Mouse (Mus musculus): ENCODE measurements around the gene Tyro3.

Gene Tyro3

DNA sequence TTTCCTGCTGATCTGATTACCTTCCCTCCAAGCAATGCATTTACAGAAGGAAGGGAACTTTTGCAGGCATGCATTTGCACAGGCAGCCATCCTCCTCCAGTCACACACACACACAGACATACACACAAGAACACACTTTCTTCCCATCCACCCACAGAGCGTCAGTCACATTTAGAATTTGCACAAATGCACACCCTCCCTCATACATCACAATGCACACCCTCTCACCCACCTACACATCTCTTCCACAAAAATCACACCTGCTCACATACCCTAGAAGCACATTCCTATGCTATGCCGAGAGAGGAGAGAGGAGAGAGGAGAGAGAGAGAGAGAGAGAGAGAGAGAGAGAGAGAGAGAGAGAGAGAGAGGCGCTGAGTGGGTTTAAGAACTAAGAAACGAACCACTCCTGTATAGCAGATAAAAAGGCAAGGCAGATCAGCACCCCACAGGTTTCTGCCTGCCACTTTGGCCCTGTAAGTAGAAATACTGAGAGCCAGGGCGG is at the start of gene Tyro3:
Gene Tyro3, plus strand, starts transcription at position 455 of the 505 bp plus-strand sequence.
- in situ Hi-C loops (cut with MboI; ENCODE audit: unreplicated experiment in 2 of 2): loop anchor here (5.0 to 10.0 kb wide), 2 partner anchors 147 to 215 kb away; no protein-coding TSS in a partner anchor

- in situ Hi-C loops (cut with MboI; ENCODE audit: unreplicated experiment in 2 of 2): no loop called here
These were observed 48.3 kb upstream of the Tyro3 start for GRCm38 (mm10) chr2:119749260-119749659.

- in situ Hi-C loops (cut with MboI; ENCODE audit: unreplicated experiment in 2 of 2): no loop called here
These were observed 39.9 kb upstream of the Tyro3 start for GRCm38 (mm10) chr2:119757601-119758100.

DNA sequence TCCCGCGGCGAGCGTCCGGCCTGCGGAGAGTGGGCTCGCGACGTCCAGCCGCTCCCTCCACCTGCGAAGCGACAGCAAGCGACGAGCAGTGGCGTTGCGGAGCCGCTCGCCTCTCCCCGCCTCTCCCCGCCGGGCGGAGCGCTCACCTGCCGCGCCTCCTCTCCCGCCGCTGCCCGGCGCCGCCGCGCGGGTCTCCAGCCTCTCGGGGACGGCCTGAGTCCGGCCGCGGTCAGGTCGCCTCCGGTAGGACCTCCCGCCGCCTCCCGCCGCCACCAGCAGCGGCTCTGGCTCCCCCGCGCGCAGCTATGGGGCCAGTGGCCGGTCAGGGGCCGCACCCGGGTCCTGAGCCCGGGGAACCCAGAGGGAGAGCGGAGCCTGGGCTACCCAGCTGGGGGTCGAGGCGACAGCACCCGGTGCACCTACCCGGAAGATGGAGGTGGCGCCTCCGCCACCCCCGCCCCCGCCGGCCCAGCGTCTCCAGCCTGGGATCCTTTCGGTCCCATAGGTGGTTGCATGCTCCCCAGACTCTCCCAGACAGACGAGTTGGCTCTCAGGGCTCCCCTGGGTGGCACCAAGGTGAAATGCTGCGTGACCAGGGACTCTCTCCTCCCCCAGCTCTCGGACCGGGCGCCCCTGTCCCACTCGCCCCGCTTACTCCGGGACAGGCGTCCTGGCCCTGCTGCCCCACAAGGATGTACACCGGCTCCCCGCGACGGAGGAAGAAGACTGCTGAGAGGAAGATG is 39.3 kb upstream of the Tyro3 start:
- in situ Hi-C loops (cut with MboI; ENCODE audit: unreplicated experiment in 2 of 2): no loop called here

DNA sequence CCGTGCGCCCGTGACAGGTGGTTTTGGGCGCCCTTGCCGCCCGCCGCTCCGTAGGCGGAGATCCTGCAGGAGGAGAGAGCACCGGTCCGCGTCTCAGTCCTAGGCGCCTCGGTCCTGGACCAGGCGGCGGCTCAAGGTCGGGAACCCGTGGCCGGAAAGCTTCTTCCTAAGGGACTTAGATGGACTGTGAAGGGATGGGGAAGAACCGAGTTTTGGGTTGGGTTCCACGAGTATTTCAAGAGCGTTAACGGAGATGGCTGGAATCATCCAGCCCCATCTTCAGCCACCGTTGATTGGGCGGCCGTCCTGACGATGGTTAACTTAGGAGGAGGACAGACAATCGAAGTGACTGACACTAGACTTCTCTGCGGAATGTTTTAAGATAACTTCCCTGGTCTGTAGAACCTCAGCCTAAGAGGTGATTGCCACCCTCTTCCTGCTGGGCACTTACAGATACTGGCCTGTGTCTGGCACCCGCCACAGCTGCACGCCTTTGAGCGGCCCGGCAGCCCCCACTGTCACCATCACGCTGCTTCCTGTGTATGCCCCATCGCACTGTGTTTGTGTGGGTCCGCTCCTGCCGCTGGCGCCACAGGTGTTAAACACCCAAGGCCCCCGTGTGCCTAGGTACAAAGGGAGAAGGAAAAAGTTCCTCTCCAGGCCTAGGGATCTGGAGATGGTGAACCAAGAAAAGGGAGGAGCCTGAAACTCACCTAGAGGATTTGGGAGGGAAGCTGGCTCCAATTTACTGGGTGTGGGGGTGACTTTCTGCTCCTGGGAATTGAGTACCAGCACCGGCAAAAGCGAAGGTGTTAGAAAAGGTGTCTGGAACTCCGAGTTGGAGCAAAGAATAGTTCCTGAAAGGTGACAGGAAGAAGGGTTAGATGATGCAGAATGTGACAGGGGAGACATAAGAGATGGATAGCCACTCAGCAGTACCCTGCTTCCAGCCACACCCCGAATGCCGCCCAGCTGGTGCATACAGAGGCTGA is 38.4 kb upstream of the Tyro3 start:
- in situ Hi-C loops (cut with MboI; ENCODE audit: unreplicated experiment in 2 of 2): no loop called here

GRCm38 (mm10) chr2:119760251-119760650 is 37.3 kb upstream of the Tyro3 start, which contains the start of gene Ltk:
Gene Ltk, minus strand, starts transcription at chr2:119760431.
- in situ Hi-C loops (cut with MboI; ENCODE audit: unreplicated experiment in 2 of 2): no loop called here

- in situ Hi-C loops (cut with MboI; ENCODE audit: unreplicated experiment in 2 of 2): no loop called here
These were observed 35.3 kb upstream of the Tyro3 start for GRCm38 (mm10) chr2:119762276-119762675.

DNA sequence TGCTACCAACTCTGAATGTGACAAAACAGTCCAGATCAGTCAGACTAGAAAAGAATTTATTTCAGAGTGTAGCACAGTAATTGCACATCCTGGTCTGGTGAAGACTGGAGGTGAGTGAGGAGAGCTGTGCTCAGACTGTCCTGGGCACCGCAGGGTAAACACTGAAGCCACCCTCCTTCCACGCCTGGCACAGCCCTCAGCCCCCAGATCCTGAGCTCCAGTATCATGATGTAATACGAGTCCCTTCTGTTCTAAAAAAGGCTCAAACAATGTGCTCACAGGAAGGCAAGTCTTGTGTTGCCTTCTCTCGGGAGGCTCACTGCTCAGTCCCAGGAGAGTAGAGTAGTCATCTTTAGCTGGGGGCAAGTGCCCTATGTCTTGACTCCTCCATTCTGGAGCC is 33.6 kb upstream of the Tyro3 start:
- in situ Hi-C loops (cut with MboI; ENCODE audit: unreplicated experiment in 2 of 2): no loop called here

- in situ Hi-C loops (cut with MboI; ENCODE audit: unreplicated experiment in 2 of 2): no loop called here
These were observed 30.3 kb upstream of the Tyro3 start for GRCm38 (mm10) chr2:119767246-119767645.

- in situ Hi-C loops (cut with MboI; ENCODE audit: unreplicated experiment in 2 of 2): loop anchor here (5.0 to 10.0 kb wide), 2 partner anchors 93 to 95 kb away; no protein-coding TSS in a partner anchor
These were observed 10.2 kb upstream of the Tyro3 start, which contains the start of gene Rpap1 for GRCm38 (mm10) chr2:119787206-119787883. Gene Rpap1, minus strand, starts transcription at chr2:119787537.

- in situ Hi-C loops (cut with MboI; ENCODE audit: unreplicated experiment in 2 of 2): loop anchor here (5.0 to 10.0 kb wide), 3 partner anchors 95 to 155 kb away; no protein-coding TSS in a partner anchor
These were observed 7.5 kb upstream of the Tyro3 start for GRCm38 (mm10) chr2:119789996-119790395.

DNA sequence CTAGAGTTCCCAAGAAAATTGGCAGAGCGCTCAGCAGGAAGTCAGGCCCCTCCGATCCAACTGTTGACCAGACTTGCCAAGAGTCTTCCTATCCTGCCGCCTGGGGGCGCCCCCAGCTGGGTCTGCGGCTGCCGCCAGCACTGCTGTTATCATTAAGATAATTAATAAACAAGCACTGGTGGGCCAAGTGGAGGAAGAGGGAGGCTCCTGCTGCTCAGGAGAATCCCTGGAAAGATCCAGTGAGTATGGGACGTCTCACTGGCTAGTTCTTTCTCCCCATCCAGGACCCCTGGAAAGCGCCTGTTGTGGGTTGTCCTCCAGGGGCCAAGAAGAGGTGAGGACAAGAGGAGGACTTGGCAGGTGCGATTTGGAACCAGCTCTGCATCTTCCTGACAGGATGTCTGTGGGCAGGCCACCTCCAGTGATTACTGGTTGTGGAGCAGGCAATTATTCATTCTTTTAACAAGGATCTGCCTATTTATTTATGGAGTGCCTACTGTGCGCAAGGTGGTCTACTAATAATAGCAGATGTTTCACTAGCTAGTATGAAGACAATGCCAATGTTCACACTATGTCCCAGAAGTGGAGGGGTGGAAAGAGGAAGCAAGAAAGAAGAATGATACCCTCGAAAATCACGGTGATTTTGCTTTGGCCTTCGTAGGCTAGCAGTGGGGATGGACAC is 854 bp downstream of the Tyro3 start:
- in situ Hi-C loops (cut with MboI; ENCODE audit: unreplicated experiment in 2 of 2): loop anchor here (5.0 to 10.0 kb wide), 2 partner anchors 146 to 214 kb away; no protein-coding TSS in a partner anchor

DNA sequence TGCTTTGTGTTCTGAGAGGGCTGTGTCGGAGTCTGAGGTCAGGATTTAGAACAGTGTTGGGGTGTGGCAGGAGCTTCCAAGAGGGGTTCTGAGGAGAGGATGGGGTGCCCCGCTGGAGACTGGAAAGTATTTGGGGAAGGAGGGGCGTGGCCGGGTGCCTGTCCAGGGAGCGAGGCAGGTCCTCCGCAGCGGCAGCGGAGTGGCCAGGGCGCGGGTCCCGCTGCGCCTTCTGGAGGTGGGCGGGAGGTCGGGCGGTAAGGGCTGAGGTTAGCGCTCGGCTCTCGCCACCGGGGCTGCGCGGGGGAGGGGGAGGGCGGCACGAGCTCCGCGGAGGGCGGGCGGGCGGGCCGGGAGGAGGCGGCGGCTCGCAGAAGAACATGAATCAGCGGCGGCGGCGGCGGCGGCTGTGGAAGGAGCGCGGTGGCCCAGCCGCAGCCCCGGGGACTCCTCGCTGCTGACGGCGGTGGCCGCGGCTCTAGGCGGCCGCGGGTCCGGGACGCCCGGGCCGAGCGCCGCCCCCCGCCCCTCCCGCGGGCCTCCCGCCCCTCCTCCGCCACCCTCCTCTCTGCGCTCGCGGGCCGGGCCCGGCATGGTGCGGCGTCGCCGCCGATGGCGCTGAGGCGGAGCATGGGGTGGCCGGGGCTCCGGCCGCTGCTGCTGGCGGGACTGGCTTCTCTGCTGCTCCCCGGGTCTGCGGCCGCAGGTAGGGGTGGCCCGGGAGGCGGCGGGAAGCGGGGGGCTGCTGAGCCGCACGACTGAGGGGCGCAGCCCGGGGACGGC is 1.8 kb downstream of the Tyro3 start:
- in situ Hi-C loops (cut with MboI; ENCODE audit: unreplicated experiment in 2 of 2): loop anchor here (5.0 to 10.0 kb wide), 2 partner anchors 145 to 213 kb away; no protein-coding TSS in a partner anchor

DNA sequence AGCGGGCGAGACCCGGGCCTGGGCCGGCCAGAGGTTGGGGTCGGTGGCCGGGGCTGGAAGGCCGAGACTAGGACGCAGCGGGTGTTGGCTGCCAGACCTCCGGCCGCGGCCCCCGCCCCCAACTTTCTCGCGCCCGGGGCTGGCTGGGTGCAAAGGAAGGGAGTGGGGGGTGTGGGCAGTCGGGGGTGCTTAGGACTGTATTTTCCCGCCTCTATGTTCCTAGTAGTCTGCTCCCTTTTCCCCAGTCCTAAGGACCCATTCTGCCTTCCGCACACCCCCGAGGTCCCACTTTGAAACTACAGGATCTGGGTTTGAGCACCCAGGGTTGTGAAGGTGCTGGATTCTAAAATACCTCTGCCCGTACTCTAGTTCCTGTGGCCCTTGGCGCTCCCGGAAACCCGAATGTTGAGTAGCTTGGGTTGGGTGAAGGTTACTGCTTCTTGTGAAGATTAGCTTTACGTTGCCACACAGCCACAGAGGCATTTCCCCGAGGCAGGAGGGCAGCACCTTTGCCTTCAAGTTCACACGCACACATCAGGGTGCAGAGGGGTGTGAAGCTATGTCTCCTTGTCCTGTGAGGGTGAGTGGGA is 2.5 kb downstream of the Tyro3 start:
- in situ Hi-C loops (cut with MboI; ENCODE audit: unreplicated experiment in 2 of 2): loop anchor here (5.0 to 10.0 kb wide), 2 partner anchors 145 to 212 kb away; no protein-coding TSS in a partner anchor

DNA sequence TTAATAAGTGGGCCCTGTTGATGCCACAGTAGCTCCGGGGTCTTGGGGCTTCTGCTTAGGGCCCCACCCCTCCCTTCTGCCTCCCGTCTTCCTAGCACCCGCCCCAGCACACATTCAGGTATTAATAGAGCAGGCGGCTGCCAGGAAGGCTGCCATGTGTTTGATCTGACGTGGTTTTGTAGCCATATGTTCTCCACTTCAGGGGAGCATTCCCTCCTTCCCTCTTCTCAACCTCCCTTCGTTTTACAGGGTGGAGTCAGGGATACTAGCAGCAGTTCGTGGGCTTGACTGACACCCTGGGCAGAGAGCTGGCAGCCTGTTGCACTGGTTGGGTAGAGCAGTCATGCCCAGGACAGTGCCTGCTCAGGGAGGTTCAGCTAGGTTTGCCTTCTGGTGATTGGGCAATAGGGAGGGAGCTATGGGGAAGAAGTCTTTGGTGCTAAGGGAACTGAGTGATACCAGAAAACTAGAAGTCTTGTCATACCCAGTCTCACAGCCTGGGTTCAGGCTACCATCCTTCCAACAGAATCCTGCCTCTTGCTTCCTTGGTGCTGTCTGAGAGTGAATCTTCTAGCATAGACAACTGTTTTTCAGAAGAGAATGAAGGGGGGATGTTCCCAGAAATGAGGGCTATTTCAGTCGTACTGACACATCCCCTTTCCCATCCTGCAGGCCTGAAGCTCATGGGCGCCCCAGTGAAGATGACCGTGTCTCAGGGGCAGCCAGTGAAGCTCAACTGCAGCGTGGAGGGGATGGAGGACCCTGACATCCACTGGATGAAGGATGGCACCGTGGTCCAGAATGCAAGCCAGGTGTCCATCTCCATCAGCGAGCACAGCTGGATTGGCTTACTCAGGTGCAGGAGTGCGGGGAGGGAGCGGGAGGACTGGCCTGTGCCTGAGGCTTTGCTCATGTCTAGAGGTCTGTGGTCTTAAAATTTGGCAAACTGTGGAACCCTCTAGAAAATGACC is 3.6 kb downstream of the Tyro3 start:
- in situ Hi-C loops (cut with MboI; ENCODE audit: unreplicated experiment in 2 of 2): no loop called here

GRCm38 (mm10) chr2:119802767-119803617 is 5.5 kb downstream of the Tyro3 start:
- in situ Hi-C loops (cut with MboI; ENCODE audit: unreplicated experiment in 2 of 2): no loop called here

Data from v-Abl transformed pro-B cells (cell line).